Mouse (Mus musculus): Measurements from ENCODE around the gene Abcb11. TPM values are rescaled to one million over a fixed set of nuclear protein-coding genes. Genes with fewer than 3 reads are reported as not detected.

The Abcb11 gene
- polyA plus RNA-seq, 1 experiment from 2014 or later, result not detected

- Histone ChIP-seq H3K9me3 (replicated peaks) (no peaks in the 10 kb centered on the region), H3K36me3 (no peaks in the 10 kb centered on the region), H3K9ac (no peak overlapping the region), H3K4me3 (no peak overlapping the region), H3K27me3 (replicated peaks) (no peaks in the 10 kb centered on the region), H3K4me1 (replicated peaks) (no peaks in the 10 kb centered on the region), H3K27ac (ENCODE audit: poor library complexity, severe bottlenecking) (no peak overlapping the region), H3K4me2 (no peak overlapping the region)
- ATAC-seq (ENCODE audit: insufficient number of reproducible peaks, low FRiP score), result no peak
These were observed 78.3 kb downstream of the Abcb11 start for GRCm38 (mm10) chr2:69264069-69264618.

- Histone ChIP-seq H3K4me1 (replicated peaks) (no peaks in the 10 kb centered on the region), H3K9me3 (replicated peaks) (no peaks in the 10 kb centered on the region), H3K4me2 (no peak overlapping the region), H3K36me3 (no peaks in the 10 kb centered on the region), H3K4me3 (no peak overlapping the region), H3K9ac (no peak overlapping the region), H3K27ac (ENCODE audit: poor library complexity, severe bottlenecking) (no peak overlapping the region), H3K27me3 (replicated peaks) (no peaks in the 10 kb centered on the region)
- no peak for ATAC-seq (ENCODE audit: insufficient number of reproducible peaks, low FRiP score)
- 51% methylated on average over 16 of the region's 16 CpGs for WGBS
These were observed 94.1 kb downstream of the Abcb11 start for GRCm38 (mm10) chr2:69248221-69248755.

GRCm38 (mm10) chr2:69247081-69247480, 95.3 kb downstream of the Abcb11 start:
- Histone ChIP-seq H3K4me3 (no peak overlapping the region), H3K4me2 (no peak overlapping the region), H3K4me1 (replicated peaks) (no peaks in the 10 kb centered on the region), H3K27me3 (replicated peaks) (no peaks in the 10 kb centered on the region), H3K36me3 (no peaks in the 10 kb centered on the region), H3K9me3 (replicated peaks) (no peaks in the 10 kb centered on the region), H3K9ac (no peak overlapping the region), H3K27ac (ENCODE audit: poor library complexity, severe bottlenecking) (no peak overlapping the region)
- 85% methylated on average over 1 of the region's 1 CpGs for WGBS
- ATAC-seq (ENCODE audit: insufficient number of reproducible peaks, low FRiP score), result no peak

GRCm38 (mm10) chr2:69244924-69245323, 97.5 kb downstream of the Abcb11 start:
- H3K4me3 ChIP-seq, result no peak overlapping the region
- no peaks in the 10 kb centered on the region for H3K4me1 ChIP-seq (replicated peaks)
- no peaks in the 10 kb centered on the region for H3K9me3 ChIP-seq (replicated peaks)
- no peak overlapping the region for H3K4me2 ChIP-seq
- 40% methylated on average over 2 of the region's 2 CpGs for WGBS
- H3K9ac ChIP-seq, result no peak overlapping the region
- H3K27me3 ChIP-seq (replicated peaks), result no peaks in the 10 kb centered on the region
- H3K27ac ChIP-seq (ENCODE audit: poor library complexity, severe bottlenecking), result no peak overlapping the region
- H3K36me3 ChIP-seq, result no peaks in the 10 kb centered on the region
- no peak for ATAC-seq (ENCODE audit: insufficient number of reproducible peaks, low FRiP score)

GRCm38 (mm10) chr2:69239315-69239714, 103.1 kb downstream of the Abcb11 start:
- no peaks in the 10 kb centered on the region for H3K4me1 ChIP-seq (replicated peaks)
- H3K27ac ChIP-seq (ENCODE audit: poor library complexity, severe bottlenecking), result no peak overlapping the region
- no peak overlapping the region for H3K4me2 ChIP-seq
- H3K9ac ChIP-seq, result no peak overlapping the region
- WGBS, result 77% methylated on average over 9 of the region's 9 CpGs
- H3K27me3 ChIP-seq (replicated peaks), result no peaks in the 10 kb centered on the region
- no peak for ATAC-seq (ENCODE audit: insufficient number of reproducible peaks, low FRiP score)
- no peaks in the 10 kb centered on the region for H3K36me3 ChIP-seq
- no peak overlapping the region for H3K4me3 ChIP-seq
- no peaks in the 10 kb centered on the region for H3K9me3 ChIP-seq (replicated peaks)

GRCm38 (mm10) chr2:69234976-69235678, 107.3 kb downstream of the Abcb11 start:
- 0 out of 2 replicates have a peak, but pooled peaks cover 3% of the 10 kb centered on the region for H3K4me1 ChIP-seq (replicated peaks)
- H3K9me3 ChIP-seq (replicated peaks), result no peaks in the 10 kb centered on the region
- no peak overlapping the region for H3K4me3 ChIP-seq
- H3K4me2 ChIP-seq, result no peak overlapping the region
- WGBS, result 81% methylated on average over 5 of the region's 5 CpGs
- no peak overlapping the region for H3K9ac ChIP-seq
- no peak overlapping the region for H3K27ac ChIP-seq (ENCODE audit: poor library complexity, severe bottlenecking)
- no peaks in the 10 kb centered on the region for H3K36me3 ChIP-seq
- ATAC-seq (ENCODE audit: insufficient number of reproducible peaks, low FRiP score), result no peak
- H3K27me3 ChIP-seq (replicated peaks), result no peaks in the 10 kb centered on the region

GRCm38 (mm10) chr2:69232101-69232500, 110.3 kb downstream of the Abcb11 start:
- no peak overlapping the region for H3K9ac ChIP-seq

GRCm38 (mm10) chr2:69230137-69230536, 112.3 kb downstream of the Abcb11 start:
- ATAC-seq (ENCODE audit: insufficient number of reproducible peaks, low FRiP score), result no peak
- WGBS, result 76% methylated on average over 2 of the region's 2 CpGs

More at GRCm38 (mm10) chr2:69232101-69232500, 110.3 kb downstream of the Abcb11 start:
- H3K27me3 ChIP-seq (replicated peaks), result no peaks in the 10 kb centered on the region
- no peaks in the 10 kb centered on the region for H3K9me3 ChIP-seq (replicated peaks)
- no peak overlapping the region for H3K27ac ChIP-seq (ENCODE audit: poor library complexity, severe bottlenecking)
- H3K4me2 ChIP-seq, result no peak overlapping the region
- H3K4me3 ChIP-seq, result no peak overlapping the region
- H3K4me1 ChIP-seq (replicated peaks), result 0 out of 2 replicates have a peak, but pooled peaks cover 3% of the 10 kb centered on the region
- H3K36me3 ChIP-seq, result no peaks in the 10 kb centered on the region
- no peak for ATAC-seq (ENCODE audit: insufficient number of reproducible peaks, low FRiP score)

GRCm38 (mm10) chr2:69228635-69229034, 113.8 kb downstream of the Abcb11 start:
- no peaks in the 10 kb centered on the region for H3K9me3 ChIP-seq (replicated peaks)
- no peaks in the 10 kb centered on the region for H3K27me3 ChIP-seq (replicated peaks)
- 0 out of 2 replicates have a peak, but pooled peaks cover 3% of the 10 kb centered on the region for H3K4me1 ChIP-seq (replicated peaks)
- no peak overlapping the region for H3K9ac ChIP-seq
- no peak for ATAC-seq (ENCODE audit: insufficient number of reproducible peaks, low FRiP score)
- WGBS, result 83% methylated on average over 6 of the region's 6 CpGs
- H3K4me2 ChIP-seq, result no peak overlapping the region
- no peak overlapping the region for H3K27ac ChIP-seq (ENCODE audit: poor library complexity, severe bottlenecking)
- H3K36me3 ChIP-seq, result no peaks in the 10 kb centered on the region
- H3K4me3 ChIP-seq, result no peak overlapping the region

More at GRCm38 (mm10) chr2:69230137-69230536, 112.3 kb downstream of the Abcb11 start:
- Histone ChIP-seq H3K9ac (no peak overlapping the region), H3K9me3 (replicated peaks) (no peaks in the 10 kb centered on the region), H3K27ac (ENCODE audit: poor library complexity, severe bottlenecking) (no peak overlapping the region), H3K36me3 (no peaks in the 10 kb centered on the region), H3K27me3 (replicated peaks) (no peaks in the 10 kb centered on the region), H3K4me1 (replicated peaks) (0 out of 2 replicates have a peak, but pooled peaks cover 3% of the 10 kb centered on the region), H3K4me3 (no peak overlapping the region), H3K4me2 (no peak overlapping the region)

GRCm38 (mm10) chr2:69226876-69227275, 115.5 kb downstream of the Abcb11 start:
- H3K27me3 ChIP-seq (replicated peaks), result no peaks in the 10 kb centered on the region
- H3K4me1 ChIP-seq (replicated peaks), result 0 out of 2 replicates have a peak, but pooled peaks cover 3% of the 10 kb centered on the region
- H3K9ac ChIP-seq, result no peak overlapping the region
- H3K36me3 ChIP-seq, result no peaks in the 10 kb centered on the region
- H3K4me3 ChIP-seq, result no peak overlapping the region
- ATAC-seq (ENCODE audit: insufficient number of reproducible peaks, low FRiP score), result no peak
- 87% methylated on average over 9 of the region's 9 CpGs for WGBS
- no peak overlapping the region for H3K4me2 ChIP-seq
- H3K27ac ChIP-seq (ENCODE audit: poor library complexity, severe bottlenecking), result no peak overlapping the region
- H3K9me3 ChIP-seq (replicated peaks), result no peaks in the 10 kb centered on the region

- Histone ChIP-seq H3K27ac (ENCODE audit: poor library complexity, severe bottlenecking) (no peak overlapping the region), H3K9ac (no peak overlapping the region), H3K4me1 (replicated peaks) (no peaks in the 10 kb centered on the region), H3K4me2 (no peak overlapping the region), H3K9me3 (replicated peaks) (no peaks in the 10 kb centered on the region), H3K4me3 (no peak overlapping the region), H3K27me3 (replicated peaks) (no peaks in the 10 kb centered on the region), H3K36me3 (no peaks in the 10 kb centered on the region)
- WGBS, result 43% methylated on average over 2 of the region's 2 CpGs
- no peak for ATAC-seq (ENCODE audit: insufficient number of reproducible peaks, low FRiP score)
These were observed 117.7 kb downstream of the Abcb11 start for GRCm38 (mm10) chr2:69224724-69225123.
